Mouse (Mus musculus) midbrain, embryonic 11.5 days (tissue): ENCODE data around the gene Lat2. TPM values are rescaled to one million over a fixed set of nuclear protein-coding genes. Genes with fewer than 3 reads are reported as not detected.
"Not testable (repeated sequence)": the region's sequence is repeated elsewhere in the genome, so short reads cannot be mapped to it uniquely, and the experiment has no call there.

Experiments used
- ATAC-seq: fragments of 200-750 bp; cut with Nextera tagmentation; 2 replicates; pipeline ENCODE4 v1.8.0; 2017; ENCODE audit warnings: moderate TSS enrichment, moderate library complexity; ENCODE audit not compliant: low FRiP score
- DNase-seq: peaks from one replicate; pipeline ENCODE4 v3.0.0; 2015; ENCODE audit warnings: low spot score; ENCODE audit errors: missing footprints
- H3K27ac ChIP-seq: fragments of 300-500 bp; sonication (generic); 2 replicates; pipeline ENCODE4 v1.5.1; 2014; ENCODE audit warnings: low read depth, low read length
- H3K27me3 ChIP-seq: fragments of 300-500 bp; sonication (generic); 2 replicates; pipeline ENCODE4 v1.6.1; 2014; ENCODE audit warnings: mild to moderate bottlenecking, low read length, moderate library complexity, mixed read lengths; ENCODE audit not compliant: control insufficient read depth, insufficient read depth
- H3K36me3 ChIP-seq: fragments of 300-500 bp; sonication (generic); 2 replicates; pipeline ENCODE4 v1.6.1; 2014; ENCODE audit warnings: mild to moderate bottlenecking, low read length, moderate library complexity, mixed read lengths; ENCODE audit not compliant: control insufficient read depth, insufficient read depth
- H3K4me1 ChIP-seq: fragments of 300-500 bp; sonication (generic); 2 replicates; pipeline ENCODE4 v1.6.1; 2014; ENCODE audit warnings: low read length; ENCODE audit not compliant: control insufficient read depth, insufficient read depth
- H3K4me2 ChIP-seq: fragments of 300-500 bp; sonication (generic); 2 replicates; pipeline ENCODE4 v1.6.1; 2014; ENCODE audit warnings: mild to moderate bottlenecking, moderate library complexity
- H3K4me3 ChIP-seq: fragments of 300-500 bp; sonication (generic); 2 replicates; pipeline ENCODE4 v1.5.1; 2014; ENCODE audit warnings: low read depth, low read length
- H3K9ac ChIP-seq: fragments of 300-500 bp; sonication (generic); 2 replicates; pipeline ENCODE4 v1.6.1; 2014; ENCODE audit warnings: low read length
- H3K9me3 ChIP-seq: fragments of 300-500 bp; sonication (generic); 2 replicates; pipeline ENCODE4 v1.6.1; 2016; ENCODE audit warnings: low read length; ENCODE audit not compliant: control insufficient read depth
- WGBS: fragments of 180-500 bp; shearing (Covaris S2); extraction: QIAGEN DNeasy Blood & Tissue Kit; methylation state at CpG from one replicate; pipeline ENCODE4 v1.1.7; 2014; 5-methylcytosine and 5-hydroxymethylcytosine counted together
- polyA plus RNA-seq: library from polyadenylated mRNA; unstranded; fragments of >200 nt; fragmentation: Nextera tagmentation; extraction: Ambion mirVana; gene quantifications from 2 replicates; pipeline ENCODE4 v1.2.1, GENCODE M21; 2014

Lat2 gene
- 1.5 and 1.6 TPM in 2 replicates for polyA plus RNA-seq

- ATAC-seq (no peak), DNase-seq (no peak)
- Histone ChIP-seq H3K9ac (no peak within 1 kb of the TSS), H3K27ac (no peak within 1 kb of the TSS), H3K36me3 (peaks cover 13% of the 10 kb centered on the region; the same call in 1 of the 2 replicates), H3K4me3 (no peak within 1 kb of the TSS), H3K9me3 (no peaks in the 10 kb centered on the region), H3K4me1 (no peaks in the 10 kb centered on the region), H3K27me3 (no peaks in the 10 kb centered on the region), H3K4me2 (no peak within 1 kb of the TSS)
- WGBS = 92% methylated on average over 7 of the region's 7 CpGs
Observed at GRCm38 (mm10) chr5:134614802-134615201, at the start of gene Lat2. Lat2 (minus strand) TSS chr5:134615025.

GRCm38 (mm10) chr5:134656708-134657107 is 41.9 kb upstream of the Lat2 start:
- Histone ChIP-seq H3K4me1 (no peaks in the 10 kb centered on the region; the same call in 1 of the 2 replicates), H3K27ac (no peak overlapping the region), H3K9me3 (no peaks in the 10 kb centered on the region), H3K27me3 (no peaks in the 10 kb centered on the region), H3K36me3 (no peaks in the 10 kb centered on the region; the same call in 1 of the 2 replicates), H3K9ac (no peak overlapping the region), H3K4me3 (no peak overlapping the region), H3K4me2 (no peak overlapping the region)
- ATAC-seq (no peak), DNase-seq (no peak)
- WGBS = 69% methylated on average over 4 of the region's 4 CpGs

- no peaks in the 10 kb centered on the region for H3K27me3 ChIP-seq
- H3K36me3 ChIP-seq = no peaks in the 10 kb centered on the region
- WGBS = 84% methylated on average over 7 of the region's 7 CpGs
- no peaks in the 10 kb centered on the region; the same call in 1 of the 2 replicates for H3K4me1 ChIP-seq
- no peaks in the 10 kb centered on the region for H3K9me3 ChIP-seq
- H3K9ac ChIP-seq = no peak overlapping the region
- ATAC-seq (no peak), DNase-seq (no peak)
- H3K4me2 ChIP-seq = no peak overlapping the region
- no peak overlapping the region for H3K27ac ChIP-seq
- no peak overlapping the region for H3K4me3 ChIP-seq
Observed at GRCm38 (mm10) chr5:134652015-134652414, 37.2 kb upstream of the Lat2 start.

GRCm38 (mm10) chr5:134650926-134651325 is 36.1 kb upstream of the Lat2 start:
- 43% methylated on average over 4 of the region's 5 CpGs for WGBS
- DNase-seq = no peak
- H3K36me3 ChIP-seq = no peaks in the 10 kb centered on the region
- H3K27ac ChIP-seq = no peak overlapping the region
- H3K4me2 ChIP-seq = no peak overlapping the region
- no peak overlapping the region for H3K9ac ChIP-seq
- ATAC-seq = no peak
- no peak overlapping the region for H3K4me3 ChIP-seq
- no peaks in the 10 kb centered on the region for H3K4me1 ChIP-seq
- no peaks in the 10 kb centered on the region for H3K9me3 ChIP-seq
- no peaks in the 10 kb centered on the region for H3K27me3 ChIP-seq

- ATAC-seq, DNase-seq: not testable (repeated sequence)
Observed at GRCm38 (mm10) chr5:134648976-134649375, 34.2 kb upstream of the Lat2 start.

GRCm38 (mm10) chr5:134647394-134647793 is 32.6 kb upstream of the Lat2 start:
- Histone ChIP-seq H3K4me1 (no peaks in the 10 kb centered on the region), H3K27ac (no peak overlapping the region), H3K9ac (no peak overlapping the region), H3K4me2 (no peak overlapping the region), H3K27me3 (no peaks in the 10 kb centered on the region), H3K4me3 (no peak overlapping the region), H3K9me3 (no peaks in the 10 kb centered on the region), H3K36me3 (no peaks in the 10 kb centered on the region)
- WGBS = 87% methylated on average over 2 of the region's 2 CpGs
- DNase-seq (no peak), ATAC-seq (no peak)

More at GRCm38 (mm10) chr5:134648976-134649375, 34.2 kb upstream of the Lat2 start:
- not testable (repeated sequence) for H3K9me3 ChIP-seq, H3K27ac ChIP-seq, H3K4me1 ChIP-seq, H3K4me2 ChIP-seq, H3K27me3 ChIP-seq, H3K36me3 ChIP-seq, H3K9ac ChIP-seq, H3K4me3 ChIP-seq
- WGBS = 70% methylated on average over 3 of the region's 4 CpGs

GRCm38 (mm10) chr5:134646461-134646860 is 31.6 kb upstream of the Lat2 start:
- no peak overlapping the region for H3K9ac ChIP-seq
- WGBS = 71% methylated on average over 4 of the region's 4 CpGs
- H3K4me3 ChIP-seq = no peak overlapping the region
- H3K27me3 ChIP-seq = no peaks in the 10 kb centered on the region
- H3K4me2 ChIP-seq = no peak overlapping the region
- no peak overlapping the region for H3K27ac ChIP-seq
- DNase-seq = no peak
- no peak for ATAC-seq
- no peaks in the 10 kb centered on the region for H3K4me1 ChIP-seq
- H3K9me3 ChIP-seq = no peaks in the 10 kb centered on the region
- no peaks in the 10 kb centered on the region for H3K36me3 ChIP-seq

GRCm38 (mm10) chr5:134644643-134645118 is 29.9 kb upstream of the Lat2 start:
- no peaks in the 10 kb centered on the region for H3K27me3 ChIP-seq
- H3K9me3 ChIP-seq = no peaks in the 10 kb centered on the region
- no peak overlapping the region for H3K4me3 ChIP-seq
- H3K9ac ChIP-seq = no peak overlapping the region
- H3K4me1 ChIP-seq = no peaks in the 10 kb centered on the region
- DNase-seq = no peak
- 84% methylated on average over 8 of the region's 8 CpGs for WGBS
- no peak overlapping the region for H3K4me2 ChIP-seq
- no peak for ATAC-seq
- H3K36me3 ChIP-seq = no peaks in the 10 kb centered on the region
- H3K27ac ChIP-seq = no peak overlapping the region

GRCm38 (mm10) chr5:134644121-134644520 is 29.3 kb upstream of the Lat2 start:
- no peaks in the 10 kb centered on the region for H3K27me3 ChIP-seq
- no peak overlapping the region for H3K9ac ChIP-seq
- no peaks in the 10 kb centered on the region for H3K9me3 ChIP-seq
- DNase-seq (no peak), ATAC-seq (no peak)
- H3K27ac ChIP-seq = no peak overlapping the region
- H3K4me2 ChIP-seq = no peak overlapping the region
- H3K36me3 ChIP-seq = no peaks in the 10 kb centered on the region
- H3K4me3 ChIP-seq = no peak overlapping the region
- 83% methylated on average over 1 of the region's 1 CpGs for WGBS
- no peaks in the 10 kb centered on the region for H3K4me1 ChIP-seq
